Mouse (Mus musculus) macrophage (primary cell): Measurements from ENCODE around the gene Stt3a. TPM values are rescaled to one million over a fixed set of nuclear protein-coding genes. Genes with fewer than 3 reads are reported as not detected.

Experiments
- polyA plus RNA-seq: library from polyadenylated mRNA; stranded (reverse); fragments of 250-400 nt; gene quantifications from 3 replicates; pipeline ENCODE4 v1.2.4, GENCODE M21; 2018; ENCODE audit warnings: inconsistent platforms

Stt3a gene
- polyA plus RNA-seq, 1 experiment from 2014 or later: 178 TPM

Other genes with a start within 250 kb of the Stt3a start
- gene Gm5615, start 225.7 kb downstream of the Stt3a start, polyA plus RNA-seq: not detected in 3 replicates
- gene Gm17689, start 185.0 kb downstream of the Stt3a start, polyA plus RNA-seq: not detected in 3 replicates
- not detected in 3 replicates for gene A630095E13Rik, start 124.3 kb downstream of the Stt3a start, polyA plus RNA-seq
- gene Acrv1, start 74.5 kb downstream of the Stt3a start, polyA plus RNA-seq: not detected in 3 replicates
- 0.75 to 9.6 TPM (median 1.6 TPM) in 3 replicates for gene Chek1, start 40.6 kb downstream of the Stt3a start, polyA plus RNA-seq
- 54.3 to 64.2 TPM (median 56.4 TPM) in 3 replicates for gene Ei24, start 29.7 kb upstream of the Stt3a start, polyA plus RNA-seq
- not detected in 3 replicates for gene Fez1, start 54.2 kb upstream of the Stt3a start, polyA plus RNA-seq